11 mouse cellular contexts compared by ENCODE assay signal in the genomic region with DNA sequence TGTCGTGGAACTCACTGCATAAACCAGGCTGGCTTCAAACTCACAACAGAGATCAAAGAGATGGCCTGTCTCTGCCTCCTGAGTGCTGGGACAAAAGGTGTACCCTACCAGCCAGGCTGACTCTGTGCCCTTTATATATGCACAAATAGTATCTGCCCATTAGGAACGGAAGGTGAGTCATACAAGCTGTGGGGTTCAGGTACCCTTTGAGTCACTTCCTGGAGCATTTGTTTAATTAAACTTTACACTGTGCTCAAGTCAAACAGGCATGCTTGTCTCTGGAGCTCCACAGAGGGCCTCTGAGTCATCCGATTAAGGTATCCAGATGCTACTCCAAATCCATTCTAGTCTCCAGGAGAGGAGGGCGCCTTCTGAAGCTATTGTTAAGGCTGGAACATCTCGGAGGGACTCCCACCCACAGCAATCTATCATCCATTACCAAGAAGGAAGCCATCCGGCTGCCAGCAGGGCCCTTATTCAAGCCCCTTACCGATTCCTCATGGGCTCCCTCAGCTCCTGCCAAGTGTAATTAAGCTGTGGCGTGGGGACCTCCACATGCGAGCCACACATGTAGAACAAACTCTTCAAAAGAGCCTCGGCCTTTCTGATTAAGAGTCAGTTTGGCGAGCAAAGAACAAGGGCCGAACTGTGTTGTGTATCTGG. TPM values are rescaled to one million over a fixed set of nuclear protein-coding genes. Genes with fewer than 3 reads are reported as not detected.
DNase-seq lines count a peak whose midpoint lies in the region; ATAC-seq lines count a peak whose summit lies in the region.
"Had no signal": no experiment of that assay in that cellular context is flagged by ENCODE, and none has a peak within 500 bp of the region (broad histone marks: within the 10 kb centered on the region; RNA-seq: fewer than 3 reads in every experiment).

No protein-coding gene starts in this region.

- intact Hi-C loops in heart, postnatal 25 days (cut with DNase I), result no loop called here

- ATAC-seq in heart, embryonic 12.5 days (ENCODE audit: insufficient number of reproducible peaks, low FRiP score), result no peak
- peak; percentile 86 for ATAC-seq in intestine, embryonic 15.5 days
- peak; percentile 38; the same call in 1 of the 2 replicates for ATAC-seq in neural tube, embryonic 14.5 days (ENCODE audit: low read depth)

- 40% methylated on average over 12 of the region's 12 CpGs for WGBS in heart, embryonic 12.5 days
- WGBS in intestine, embryonic 15.5 days, result 30% methylated on average over 12 of the region's 12 CpGs
- WGBS in neural tube, embryonic 14.5 days, result 9% methylated on average over 12 of the region's 12 CpGs

- H3K4me3 ChIP-seq in heart, embryonic 12.5 days, result no peak overlapping the region
- no peak overlapping the region for H3K4me3 ChIP-seq in intestine, embryonic 15.5 days (replicated peaks)
- no peak overlapping the region for H3K4me3 ChIP-seq in neural tube, embryonic 14.5 days (ENCODE audit: low read depth, low read length)

- peak overlapping the region; percentile 16; the same call in 1 of the 2 replicates for H3K4me2 ChIP-seq in heart, embryonic 12.5 days
- H3K4me2 ChIP-seq in intestine, embryonic 15.5 days (replicated peaks), result no peak overlapping the region
- H3K4me2 ChIP-seq in neural tube, embryonic 14.5 days (ENCODE audit: low read depth, low read length), result no peak overlapping the region

- no peaks in the 10 kb centered on the region for H3K36me3 ChIP-seq in heart, embryonic 12.5 days
- H3K36me3 ChIP-seq in intestine, embryonic 15.5 days, result no peaks in the 10 kb centered on the region
- H3K36me3 ChIP-seq in neural tube, embryonic 14.5 days (ENCODE audit: control insufficient read depth, insufficient read depth, low read length), result no peaks in the 10 kb centered on the region

- H3K9me3 ChIP-seq in heart, embryonic 12.5 days (replicated peaks), result no peaks in the 10 kb centered on the region
- H3K9me3 ChIP-seq in intestine, embryonic 15.5 days, result no peaks in the 10 kb centered on the region
- no peaks in the 10 kb centered on the region for H3K9me3 ChIP-seq in neural tube, embryonic 14.5 days (ENCODE audit: control insufficient read depth, low read length)

- DNase-seq in heart, postnatal 25 days (ENCODE audit: low spot score), result no peak
- DNase-seq in R1 (ENCODE audit: low read depth, low spot score), result peak; percentile 52
- no peak for DNase-seq in left cerebral cortex, adult 18-20 months (ENCODE audit: low spot score in 2 of 2)
- no peak for DNase-seq in ovary, postnatal 10 days (ENCODE audit: low spot score)
- DNase-seq in cerebellum, postnatal 14 days, result no peak
- DNase-seq: kidney, adult 18-20 months; right cerebral cortex, postnatal 14 days had no signal

- no peaks in the 10 kb centered on the region for H3K27me3 ChIP-seq in heart, embryonic 12.5 days (replicated peaks)
- no peaks in the 10 kb centered on the region for H3K27me3 ChIP-seq in intestine, embryonic 15.5 days (replicated peaks)
- H3K27me3 ChIP-seq in neural tube, embryonic 14.5 days (ENCODE audit: control insufficient read depth, insufficient read depth, low read length), result no peaks in the 10 kb centered on the region

- no peak overlapping the region for H3K27ac ChIP-seq in heart, embryonic 12.5 days (ENCODE audit: poor library complexity, severe bottlenecking)
- no peak overlapping the region for H3K27ac ChIP-seq in intestine, embryonic 15.5 days
- H3K27ac ChIP-seq in neural tube, embryonic 14.5 days (ENCODE audit: low read depth, low read length), result no peak overlapping the region
- H3K27ac ChIP-seq: macrophage had no signal

- H3K4me1 ChIP-seq in heart, embryonic 12.5 days (replicated peaks), result peaks cover 9% of the 10 kb centered on the region; the same call in 1 of the 2 replicates
- H3K4me1 ChIP-seq in intestine, embryonic 15.5 days (replicated peaks), result peaks cover 7% of the 10 kb centered on the region
- H3K4me1 ChIP-seq in neural tube, embryonic 14.5 days (ENCODE audit: control insufficient read depth, insufficient read depth, low read length), result no peaks in the 10 kb centered on the region

- H3K9ac ChIP-seq in heart, embryonic 12.5 days, result no peak overlapping the region
- H3K9ac ChIP-seq in intestine, embryonic 15.5 days, result no peak overlapping the region
- H3K9ac ChIP-seq in neural tube, embryonic 14.5 days (replicated peaks; ENCODE audit: low read depth, low read length), result no peak overlapping the region

RNA-seq across cellular contexts. Expression of gene Rassf3, which starts 44.9 kb away (rescaled TPM):
- polyA plus RNA-seq in heart, embryonic 12.5 days (2016; fragmentation: Nextera tagmentation; extraction: Ambion mirVana), result 27.0 and 28.1 TPM in 2 replicates
- 100 to 1,000 TPM; 146 to 157 TPM for total RNA-seq in heart, postnatal 25 days (2021)
- polyA plus RNA-seq in intestine, embryonic 15.5 days (2015; fragmentation: Nextera tagmentation; extraction: Ambion mirVana), result 23.5 and 26.0 TPM in 2 replicates
- polyA plus RNA-seq in neural tube, embryonic 14.5 days (2014; fragmentation: Nextera tagmentation; extraction: Ambion mirVana), result 4.1 and 6.9 TPM in 2 replicates
- total RNA-seq in left cerebral cortex, adult 18-20 months (2021), result 10 to 100 TPM; 39.4 to 49.7 TPM
